In the genomic region with DNA sequence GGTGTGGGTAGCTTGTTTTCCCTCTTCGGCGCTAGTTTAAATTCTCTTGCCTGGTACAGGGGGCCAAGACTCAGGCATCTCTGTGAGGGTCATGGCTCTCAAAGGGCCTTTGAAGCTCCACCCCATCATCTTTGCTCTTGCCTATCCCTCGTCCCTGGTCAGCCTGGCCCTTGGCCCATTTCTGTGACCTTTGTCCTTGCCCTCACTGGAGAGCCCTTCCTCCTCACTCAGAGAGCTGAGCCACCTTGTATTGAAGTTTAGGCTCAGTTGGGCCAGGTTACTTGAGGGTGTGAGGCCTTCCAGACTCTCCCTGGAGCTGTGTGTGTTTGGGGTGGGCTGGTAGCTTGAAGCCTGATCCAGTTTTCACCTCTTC, we compare ENCODE assay signal across 7 mouse cellular contexts. TPM values are rescaled to one million over a fixed set of nuclear protein-coding genes. Genes with fewer than 3 reads are reported as not detected.
DNase-seq lines count a peak whose midpoint lies in the region; ATAC-seq and TF ChIP-seq lines count a peak whose summit lies in the region.

No protein-coding gene starts in this region.

- no peak overlapping the region for H3ac ChIP-seq in myocyte (ENCODE audit: control insufficient read depth, insufficient read length)

- H3K36me3 ChIP-seq in lung, embryonic 16.5 days (ENCODE audit: control insufficient read depth, insufficient read depth, low read length): peaks cover 4% of the 10 kb centered on the region; the same call in 1 of the 2 replicates
- H3K36me3 ChIP-seq in embryonic facial prominence, embryonic 12.5 days: peaks cover 11% of the 10 kb centered on the region
- peaks cover 7% of the 10 kb centered on the region for H3K36me3 ChIP-seq in kidney, embryonic 15.5 days
- H3K36me3 ChIP-seq in myocyte (ENCODE audit: control insufficient read depth, insufficient read depth): no peaks in the 10 kb centered on the region
- H3K36me3 ChIP-seq in forebrain, embryonic 16.5 days (ENCODE audit: control insufficient read depth, insufficient read depth): no peaks in the 10 kb centered on the region

- H3K4me2 ChIP-seq in lung, embryonic 16.5 days (ENCODE audit: low read depth, low read length): no peak overlapping the region
- peak overlapping the region; percentile 91; the same call in 1 of the 2 replicates for H3K4me2 ChIP-seq in embryonic facial prominence, embryonic 12.5 days (replicated peaks)
- H3K4me2 ChIP-seq in kidney, embryonic 15.5 days: no peak overlapping the region
- peak overlapping the region; percentile 96 for H3K4me2 ChIP-seq in myocyte (ENCODE audit: low read depth)
- H3K4me2 ChIP-seq in forebrain, embryonic 16.5 days (ENCODE audit: low read length): no peak overlapping the region

- H3K27me3 ChIP-seq in lung, embryonic 16.5 days (ENCODE audit: control insufficient read depth, insufficient read depth, low read depth, low read length): no peaks in the 10 kb centered on the region
- no peaks in the 10 kb centered on the region for H3K27me3 ChIP-seq in embryonic facial prominence, embryonic 12.5 days
- H3K27me3 ChIP-seq in kidney, embryonic 15.5 days: no peaks in the 10 kb centered on the region
- H3K27me3 ChIP-seq in myocyte (ENCODE audit: control insufficient read depth, insufficient read depth, insufficient read length): no peaks in the 10 kb centered on the region
- H3K27me3 ChIP-seq in forebrain, embryonic 16.5 days (replicated peaks; ENCODE audit: control insufficient read depth, insufficient read depth, low read length): no peaks in the 10 kb centered on the region

- TF ChIP-seq POLR2A in myocyte (IDR thresholded peaks at IDR 0.05; ENCODE audit: insufficient read length, low read depth): no peak

- DNase-seq in lung, postnatal 4 days: no peak
- no peak for DNase-seq in frontal cortex, postnatal 14 days (ENCODE audit: low spot score in 2 of 2)

- peaks cover 77% of the 10 kb centered on the region for H3K4me1 ChIP-seq in lung, embryonic 16.5 days (replicated peaks; ENCODE audit: control insufficient read depth, insufficient read depth, low read length)
- peaks cover 77% of the 10 kb centered on the region for H3K4me1 ChIP-seq in embryonic facial prominence, embryonic 12.5 days
- H3K4me1 ChIP-seq in kidney, embryonic 15.5 days: peaks cover 85% of the 10 kb centered on the region
- peaks cover 46% of the 10 kb centered on the region for H3K4me1 ChIP-seq in forebrain, embryonic 16.5 days (replicated peaks; ENCODE audit: control insufficient read depth, insufficient read depth, low read length)

- no peak for ATAC-seq in lung, embryonic 16.5 days (ENCODE audit: low read depth)
- no peak for ATAC-seq in embryonic facial prominence, embryonic 12.5 days (ENCODE audit: insufficient number of reproducible peaks, insufficient read depth, low FRiP score, low TSS enrichment)
- no peak for ATAC-seq in kidney, embryonic 15.5 days (replicated peaks; ENCODE audit: low FRiP score)
- ATAC-seq in forebrain, embryonic 16.5 days: no peak

- H3K79me2 ChIP-seq in myocyte (ENCODE audit: control insufficient read depth, insufficient read depth): peaks cover 83% of the 10 kb centered on the region

- no peaks in the 10 kb centered on the region for H3K9me3 ChIP-seq in lung, embryonic 16.5 days (ENCODE audit: control insufficient read depth, low read length)
- H3K9me3 ChIP-seq in embryonic facial prominence, embryonic 12.5 days: no peaks in the 10 kb centered on the region
- H3K9me3 ChIP-seq in kidney, embryonic 15.5 days (replicated peaks): no peaks in the 10 kb centered on the region
- no peaks in the 10 kb centered on the region for H3K9me3 ChIP-seq in forebrain, embryonic 16.5 days (ENCODE audit: control insufficient read depth, low read length)

- WGBS in lung, embryonic 16.5 days: 22% methylated on average over 3 of the region's 3 CpGs
- whole genome bisulfite sequencing in embryonic facial prominence, embryonic 12.5 days: 44% methylated on average over 3 of the region's 3 CpGs
- WGBS in kidney, embryonic 15.5 days: 58% methylated on average over 3 of the region's 3 CpGs
- 59% methylated on average over 3 of the region's 3 CpGs for WGBS in forebrain, embryonic 16.5 days

- no peak overlapping the region for H3K4me3 ChIP-seq in lung, embryonic 16.5 days (ENCODE audit: low read length)
- H3K4me3 ChIP-seq in embryonic facial prominence, embryonic 12.5 days: no peak overlapping the region
- no peak overlapping the region for H3K4me3 ChIP-seq in kidney, embryonic 15.5 days (replicated peaks)
- H3K4me3 ChIP-seq in myocyte: peak overlapping the region; percentile 73
- no peak overlapping the region for H3K4me3 ChIP-seq in forebrain, embryonic 16.5 days (replicated peaks; ENCODE audit: low read length)

- H3K27ac ChIP-seq in lung, embryonic 16.5 days (ENCODE audit: low read length): peak overlapping the region; percentile 27; the same call in 1 of the 2 replicates
- H3K27ac ChIP-seq in embryonic facial prominence, embryonic 12.5 days: peak overlapping the region; percentile 46; the same call in 1 of the 2 replicates
- H3K27ac ChIP-seq in kidney, embryonic 15.5 days: peak overlapping the region; percentile 98; the same call in 1 of the 2 replicates
- no peak overlapping the region for H3K27ac ChIP-seq in forebrain, embryonic 16.5 days (ENCODE audit: low read length)

- H3K9ac ChIP-seq in lung, embryonic 16.5 days (ENCODE audit: low read length): peak overlapping the region; percentile 6; the same call in 1 of the 2 replicates
- no peak overlapping the region for H3K9ac ChIP-seq in embryonic facial prominence, embryonic 12.5 days
- H3K9ac ChIP-seq in kidney, embryonic 15.5 days: no peak overlapping the region
- no peak overlapping the region for H3K9ac ChIP-seq in forebrain, embryonic 16.5 days (replicated peaks; ENCODE audit: low read depth, low read length)

TF ChIP-seq in myocyte, 11 proteins besides CTCF, POLR2A, EP300 and RAD21:
- no peak for TF ChIP-seq POLR2AphosphoS2 (IDR thresholded peaks at IDR 0.05; ENCODE audit: insufficient read length, low read depth)
- TF ChIP-seq REST (IDR thresholded peaks at IDR 0.05; ENCODE audit: insufficient read depth, insufficient read length): no peak
- no peak for TF ChIP-seq CEBPB (IDR thresholded peaks at IDR 0.05; ENCODE audit: insufficient read depth, poor library complexity, severe bottlenecking)
- TF ChIP-seq MYOG (IDR thresholded peaks at IDR 0.05; ENCODE audit: control insufficient read depth in 1 of 3, insufficient read depth in 1 of 3, insufficient read length in 2 of 3, low read depth in 2 of 3): no peak
- TF ChIP-seq USF1 (IDR thresholded peaks at IDR 0.05; ENCODE audit: low read depth): no peak
- TF ChIP-seq TCF12 (IDR thresholded peaks at IDR 0.05; ENCODE audit: insufficient read depth, poor library complexity, severe bottlenecking): no peak
- TF ChIP-seq E2F4 (IDR thresholded peaks at IDR 0.05; ENCODE audit: insufficient read depth): no peak
- no peak for TF ChIP-seq MAX (IDR thresholded peaks at IDR 0.05; ENCODE audit: low read depth)
- TF ChIP-seq SRF (IDR thresholded peaks at IDR 0.05; ENCODE audit: control insufficient read depth, insufficient read length, low read depth): no peak
- TF ChIP-seq MYOD1 (IDR thresholded peaks at IDR 0.05; ENCODE audit: control insufficient read depth in 1 of 3, insufficient read length in 2 of 3, low read depth in 2 of 3): no peak

RNA-seq across cellular contexts. Expression of gene Rara, which starts 18.0 kb away (rescaled TPM):
- 35.4 and 37.2 TPM in 2 replicates for polyA plus RNA-seq in lung, embryonic 16.5 days (2015; fragmentation: Nextera tagmentation; extraction: Ambion mirVana)
- polyA plus RNA-seq in embryonic facial prominence, embryonic 12.5 days (2016; fragmentation: Nextera tagmentation; extraction: Ambion mirVana): 48.8 and 49.2 TPM in 2 replicates
- polyA plus RNA-seq in kidney, embryonic 15.5 days (2015; fragmentation: Nextera tagmentation; extraction: Ambion mirVana): 29.3 and 32.1 TPM in 2 replicates
- 27.3 TPM for polyA plus RNA-seq in myocyte (2012; fragmentation: generic; extraction: Trizol)
- polyA plus RNA-seq in forebrain, embryonic 16.5 days (2015; fragmentation: Nextera tagmentation; extraction: Ambion mirVana): 9.5 and 10.6 TPM in 2 replicates

RNA-seq across cellular contexts. Expression of gene Gjd3, which starts 37.2 kb away (rescaled TPM):
- 0.31 TPM in 1 of 2 replicates, not detected in the other for polyA plus RNA-seq in lung, embryonic 16.5 days (2015; fragmentation: Nextera tagmentation; extraction: Ambion mirVana)
- 0.73 and 1.4 TPM in 2 replicates for polyA plus RNA-seq in embryonic facial prominence, embryonic 12.5 days (2016; fragmentation: Nextera tagmentation; extraction: Ambion mirVana)
- polyA plus RNA-seq in kidney, embryonic 15.5 days (2015; fragmentation: Nextera tagmentation; extraction: Ambion mirVana): 0.48 and 0.51 TPM in 2 replicates
- polyA plus RNA-seq in myocyte (2012; fragmentation: generic; extraction: Trizol): 0.05 TPM
- polyA plus RNA-seq in forebrain, embryonic 16.5 days (2015; fragmentation: Nextera tagmentation; extraction: Ambion mirVana): 0.51 and 1.0 TPM in 2 replicates

RNA-seq across cellular contexts. Expression of gene Cdc6, which starts 38.0 kb away (rescaled TPM):
- polyA plus RNA-seq in lung, embryonic 16.5 days (2015; fragmentation: Nextera tagmentation; extraction: Ambion mirVana): 34.0 and 38.3 TPM in 2 replicates
- 33.1 and 34.7 TPM in 2 replicates for polyA plus RNA-seq in embryonic facial prominence, embryonic 12.5 days (2016; fragmentation: Nextera tagmentation; extraction: Ambion mirVana)
- 36.3 and 39.1 TPM in 2 replicates for polyA plus RNA-seq in kidney, embryonic 15.5 days (2015; fragmentation: Nextera tagmentation; extraction: Ambion mirVana)
- polyA plus RNA-seq in myocyte (2012; fragmentation: generic; extraction: Trizol): 2.6 TPM
- polyA plus RNA-seq in forebrain, embryonic 16.5 days (2015; fragmentation: Nextera tagmentation; extraction: Ambion mirVana): 10.3 and 10.9 TPM in 2 replicates

Comparison
In these comparisons a context has a peak if more than half of its experiments do, and no peak if none do; other contexts are left out.
1. H3K4me2 ChIP-seq: peak in embryonic facial prominence, embryonic 12.5 days (single experiment) and myocyte (single experiment); none in lung, embryonic 16.5 days (single experiment), kidney, embryonic 15.5 days (single experiment) and forebrain, embryonic 16.5 days (single experiment).